Mouse (Mus musculus) Patski (cell line): ENCODE data around the gene Tmem94. TPM values are rescaled to one million over a fixed set of nuclear protein-coding genes. Genes with fewer than 3 reads are reported as not detected.
A peak's percentile ranks its signal among the peaks of the same experiment; 100 is the strongest.

Experiments
- ATAC-seq: fragments of 100-300 bp; one replicate; pipeline ENCODE4 v1.8.0; 2021
- CTCF ChIA-PET: fragments of 350-600 bp; sonication (Branson Sonifier 250); formaldehyde crosslinking; loops from one replicate; lab custom pipeline; 2022; ENCODE audit warnings: inconsistent platforms; lab: Charles Lee
- POLR2A ChIA-PET: fragments of 350-600 bp; sonication (Branson Sonifier 250); formaldehyde crosslinking; loops from one replicate; lab custom pipeline; 2022; ENCODE audit warnings: antibody characterized with exemption, inconsistent platforms; lab: Charles Lee
- DNase-seq: peaks from one replicate; pipeline ENCODE4 v3.0.0-alpha.2; 2011; ENCODE audit warnings: low read depth, low spot score
- H3K27me3 ChIP-seq: fragments of 371-371 bp; one replicate; pipeline ENCODE4 v1.5.1; 2021
- CTCF ChIP-seq: fragments of 100-300 bp; IDR thresholded peaks from one replicate; pipeline ENCODE4 v1.5.1; 2021
- in situ Hi-C: fragments of 300-500 bp; cut with MboI; formaldehyde crosslinking; loops from 3 replicates; pipeline ENCODE4 v1.11.1; 2018; ENCODE audit warnings: low pct_unique_long_range_greater_than_20kb, mixed read lengths
- polyA plus RNA-seq: library from polyadenylated mRNA; unstranded; gene quantifications from one replicate; pipeline ENCODE4 v1.2.3, GENCODE M21; 2021

Gene Tmem94
- polyA plus RNA-seq, 1 experiment from 2014 or later: 44.3 TPM

GRCm38 (mm10) chr11:115812533-115813420 is 47.5 kb downstream of the Tmem94 start:
- ChIA-PET CTCF (interaction anchor here (0.7 to 2.9 kb wide), 4 partner anchors 48 to 98 kb away, joined by 3 to 17 read pairs (median 4); no protein-coding TSS in a partner anchor), POLR2A (interaction anchor here (1.3 to 2.4 kb wide), 3 partner anchors 17 to 90 kb away, joined by 3 to 17 read pairs (median 4); no protein-coding TSS in a partner anchor)
- in situ Hi-C loops: loop anchor here (5.0 kb wide), 2 partner anchors 90 to 175 kb away; no protein-coding TSS in a partner anchor
- DNase-seq: no peak
- TF ChIP-seq CTCF: no peak
- no peaks in the 10 kb centered on the region for H3K27me3 ChIP-seq
- ATAC-seq: no peak

- TF ChIP-seq CTCF: no peak
- H3K27me3 ChIP-seq: no peaks in the 10 kb centered on the region
- CTCF ChIA-PET: interaction anchor here (0.7 to 3.0 kb wide), 6 partner anchors 48 to 167 kb away, joined by 3 to 17 read pairs (median 4); no protein-coding TSS in a partner anchor
- peak; percentile 86 for DNase-seq
- POLR2A ChIA-PET: interaction anchor here (0.7 to 2.4 kb wide), 7 partner anchors 17 to 91 kb away, joined by 3 to 17 read pairs (median 4); partner anchors contain the start of gene Myo15b
- in situ Hi-C loops: loop anchor here (5.0 kb wide), 2 partner anchors 91 to 176 kb away; no protein-coding TSS in a partner anchor
- ATAC-seq: peak; percentile 76
Observed at GRCm38 (mm10) chr11:115813507-115814296, 48.5 kb downstream of the Tmem94 start, which contains the start of gene Caskin2. Gene Caskin2 (minus strand): TSS chr11:115813639.

GRCm38 (mm10) chr11:115814605-115815450 is 49.6 kb downstream of the Tmem94 start, which contains the start of gene Tsen54:
Gene Tsen54 (plus strand): TSS chr11:115814724.
- DNase-seq: no peak
- no peaks in the 10 kb centered on the region for H3K27me3 ChIP-seq
- in situ Hi-C loops: loop anchor here (5.0 kb wide), 2 partner anchors 93 to 178 kb away; no protein-coding TSS in a partner anchor
- TF ChIP-seq CTCF: no peak
- POLR2A ChIA-PET: interaction anchor here (0.6 to 2.4 kb wide), 8 partner anchors 21 to 186 kb away, joined by 3 to 17 read pairs (median 4); partner anchors contain the start of genes Myo15b and Tmem94
- CTCF ChIA-PET: interaction anchor here (1.0 to 3.0 kb wide), 7 partner anchors 12 to 168 kb away, joined by 3 to 17 read pairs (median 3); no protein-coding TSS in a partner anchor
- peak; percentile 31 for ATAC-seq

- ATAC-seq: no peak
- POLR2A ChIA-PET: interaction anchor here (0.7 to 1.7 kb wide), 2 partner anchors 17 to 423 kb away, joined by 3 to 4 read pairs; no protein-coding TSS in a partner anchor
- no peak for DNase-seq
- in situ Hi-C loops: no loop called here
- no peaks in the 10 kb centered on the region for H3K27me3 ChIP-seq
- CTCF ChIA-PET: interaction anchor here (0.6 to 2.2 kb wide), 7 partner anchors 12 to 87 kb away, joined by 3 to 13 read pairs (median 4); no protein-coding TSS in a partner anchor
- TF ChIP-seq CTCF: no peak
Observed at GRCm38 (mm10) chr11:115817331-115817730, 52.1 kb downstream of the Tmem94 start.

- no peak for TF ChIP-seq CTCF
- ATAC-seq (no peak), DNase-seq (no peak)
- H3K27me3 ChIP-seq: no peaks in the 10 kb centered on the region
- in situ Hi-C loops: loop anchor here (5.0 kb wide), 1 partner anchor 37 kb away; the partner anchor contains the start of gene Myo15b
- CTCF ChIA-PET: interaction anchor here (1.1 to 2.2 kb wide), 5 partner anchors 12 to 66 kb away, joined by 3 to 8 read pairs (median 3); no protein-coding TSS in a partner anchor
- POLR2A ChIA-PET: interaction anchor here (0.7 to 1.2 kb wide), 4 partner anchors 19 to 548 kb away, joined by 3 read pairs; no protein-coding TSS in a partner anchor
Observed at GRCm38 (mm10) chr11:115819915-115820623, 54.8 kb downstream of the Tmem94 start.

- POLR2A ChIA-PET: interaction anchor here (0.8 to 1.1 kb wide), 3 partner anchors 23 to 63 kb away, joined by 3 read pairs; no protein-coding TSS in a partner anchor
Observed at GRCm38 (mm10) chr11:115821001-115821400, 55.8 kb downstream of the Tmem94 start.

GRCm38 (mm10) chr11:115823774-115824740 is 58.8 kb downstream of the Tmem94 start, which contains the start of gene Llgl2:
Gene Llgl2 (plus strand): TSS chr11:115824049.
- CTCF ChIA-PET: interaction anchor here (1.1 to 1.4 kb wide), 2 partner anchors 17 to 18 kb away, joined by 4 read pairs; no protein-coding TSS in a partner anchor

More at GRCm38 (mm10) chr11:115821001-115821400, 55.8 kb downstream of the Tmem94 start:
- DNase-seq (no peak), ATAC-seq (no peak)
- in situ Hi-C loops: loop anchor here (5.0 kb wide), 1 partner anchor 36 kb away; the partner anchor contains the start of gene Myo15b
- no peak for TF ChIP-seq CTCF
- no peaks in the 10 kb centered on the region for H3K27me3 ChIP-seq
- CTCF ChIA-PET: interaction anchor here (0.9 to 2.2 kb wide), 5 partner anchors 11 to 65 kb away, joined by 3 to 8 read pairs (median 3); no protein-coding TSS in a partner anchor

More at GRCm38 (mm10) chr11:115823774-115824740, 58.8 kb downstream of the Tmem94 start, which contains the start of gene Llgl2:
- ATAC-seq (peak; percentile 70), DNase-seq (no peak)
- in situ Hi-C loops: loop anchor here (5.0 kb wide), 1 partner anchor 33 kb away; the partner anchor contains the start of gene Myo15b
- POLR2A ChIA-PET: interaction anchor here (0.6 to 1.3 kb wide), 2 partner anchors 31 to 51 kb away, joined by 3 read pairs; no protein-coding TSS in a partner anchor
- no peak for TF ChIP-seq CTCF
- H3K27me3 ChIP-seq: no peaks in the 10 kb centered on the region
